Mouse (Mus musculus) T-cell, adult 2 months (primary cell): Measurements from ENCODE around the gene Rpl38.
A peak's percentile ranks its signal among the peaks of the same experiment; 100 is the strongest.

ENCODE experiments used
- DNase-seq: peaks from one replicate; pipeline ENCODE4 v3.0.0; 2022; ENCODE audit warnings: low spot score

Rpl38 gene

GRCm38 (mm10) chr11:114679582-114679981 is 11.3 kb downstream of the Rpl38 start:
- no peak for DNase-seq

- DNase-seq, result no peak
These were observed 12.0 kb downstream of the Rpl38 start for GRCm38 (mm10) chr11:114680291-114680690.

GRCm38 (mm10) chr11:114681054-114681453 is 12.7 kb downstream of the Rpl38 start:
- no peak for DNase-seq

GRCm38 (mm10) chr11:114682321-114682900 is 14.1 kb downstream of the Rpl38 start:
- DNase-seq, result no peak

- DNase-seq, result no peak
These were observed 14.9 kb downstream of the Rpl38 start for GRCm38 (mm10) chr11:114683029-114683721.

- no peak for DNase-seq
These were observed 15.6 kb downstream of the Rpl38 start for GRCm38 (mm10) chr11:114683722-114684621.

GRCm38 (mm10) chr11:114684627-114685373 is 16.5 kb downstream of the Rpl38 start:
- no peak for DNase-seq

GRCm38 (mm10) chr11:114685526-114686040 is 17.3 kb downstream of the Rpl38 start:
- DNase-seq, result no peak

GRCm38 (mm10) chr11:114686221-114686959 is 18.1 kb downstream of the Rpl38 start:
- no peak for DNase-seq

- no peak for DNase-seq
These were observed 19.4 kb downstream of the Rpl38 start for GRCm38 (mm10) chr11:114687574-114688188.

- no peak for DNase-seq
These were observed 20.4 kb downstream of the Rpl38 start for GRCm38 (mm10) chr11:114688729-114689128.

GRCm38 (mm10) chr11:114690192-114690591 is 21.9 kb downstream of the Rpl38 start:
- DNase-seq, result no peak

- no peak for DNase-seq
These were observed 23.3 kb downstream of the Rpl38 start for GRCm38 (mm10) chr11:114691454-114692182.

- no peak for DNase-seq
These were observed 24.3 kb downstream of the Rpl38 start for GRCm38 (mm10) chr11:114692601-114693000.

- no peak for DNase-seq
These were observed 25.1 kb downstream of the Rpl38 start for GRCm38 (mm10) chr11:114693456-114693855.

- no peak for DNase-seq
These were observed 26.1 kb downstream of the Rpl38 start for GRCm38 (mm10) chr11:114694451-114694850.

- no peak for DNase-seq
These were observed 30.2 kb downstream of the Rpl38 start for GRCm38 (mm10) chr11:114698496-114698895.

- peak; percentile 57 for DNase-seq
These were observed 31.2 kb downstream of the Rpl38 start for GRCm38 (mm10) chr11:114699511-114699910.

GRCm38 (mm10) chr11:114702311-114702995 is 34.1 kb downstream of the Rpl38 start:
- DNase-seq, result peak; percentile 43
